Mouse (Mus musculus): ENCODE results near the gene Btbd18. TPM values are rescaled to one million over a fixed set of nuclear protein-coding genes. Genes with fewer than 3 reads are reported as not detected.
"Not testable (repeated sequence)": the region's sequence is repeated elsewhere in the genome, so short reads cannot be mapped to it uniquely, and the experiment has no call there.

Btbd18 gene
- polyA plus RNA-seq, 1 experiment from 2014 or later = 0.53 TPM

GRCm38 (mm10) chr2:84648369-84648768, 10.5 kb upstream of the Btbd18 start:
- Histone ChIP-seq H3K4me1 (replicated peaks) (peaks cover 13% of the 10 kb centered on the region), H3K9me3 (no peaks in the 10 kb centered on the region), H3K27ac (no peak overlapping the region), H3K36me3 (no peaks in the 10 kb centered on the region), H3K27me3 (no peaks in the 10 kb centered on the region), H3K4me3 (replicated peaks) (peak overlapping the region; percentile 70), H3K9ac (replicated peaks) (peak overlapping the region; percentile 46), H3K4me2 (peak overlapping the region; percentile 71)
- 55% methylated on average over 6 of the region's 6 CpGs for WGBS
- ATAC-seq (ENCODE audit: insufficient number of reproducible peaks, insufficient read depth, low FRiP score, low TSS enrichment, low read depth) = no peak

GRCm38 (mm10) chr2:84649674-84650073, 9.2 kb upstream of the Btbd18 start:
- Histone ChIP-seq H3K4me3 (replicated peaks) (peak overlapping the region; percentile 70), H3K27ac (peak overlapping the region; percentile 97; the same call in 1 of the 2 replicates), H3K9ac (replicated peaks) (peak overlapping the region; percentile 83), H3K4me1 (replicated peaks) (peaks cover 13% of the 10 kb centered on the region), H3K4me2 (peak overlapping the region; percentile 71), H3K9me3 (no peaks in the 10 kb centered on the region), H3K27me3 (no peaks in the 10 kb centered on the region), H3K36me3 (no peaks in the 10 kb centered on the region)
- WGBS = 0% methylated on average over 10 of the region's 10 CpGs
- no peak for ATAC-seq (ENCODE audit: insufficient number of reproducible peaks, insufficient read depth, low FRiP score, low TSS enrichment, low read depth)

- H3K27me3 ChIP-seq = no peaks in the 10 kb centered on the region
- ATAC-seq (ENCODE audit: insufficient number of reproducible peaks, insufficient read depth, low FRiP score, low TSS enrichment, low read depth) = peak; percentile 95
- H3K9me3 ChIP-seq = no peaks in the 10 kb centered on the region
- H3K4me1 ChIP-seq (replicated peaks) = peaks cover 13% of the 10 kb centered on the region
- peak within 1 kb of the TSS; percentile 71 for H3K4me2 ChIP-seq
- no peaks in the 10 kb centered on the region for H3K36me3 ChIP-seq
- peak within 1 kb of the TSS; percentile 70 for H3K4me3 ChIP-seq (replicated peaks)
- peak within 1 kb of the TSS; percentile 83 for H3K9ac ChIP-seq (replicated peaks)
- peak within 1 kb of the TSS; percentile 97 for H3K27ac ChIP-seq
- under 1% methylated on average over 15 of the region's 15 CpGs for WGBS
Measured at GRCm38 (mm10) chr2:84650464-84651195, 8.2 kb upstream of the Btbd18 start, which contains the start of gene Ctnnd1. TSS of gene Ctnnd1 (minus strand) at chr2:84650765.

GRCm38 (mm10) chr2:84653354-84653753, 5.5 kb upstream of the Btbd18 start:
- Histone ChIP-seq H3K27me3 (no peaks in the 10 kb centered on the region), H3K9ac (replicated peaks) (no peak overlapping the region), H3K27ac (no peak overlapping the region), H3K9me3 (no peaks in the 10 kb centered on the region), H3K4me2 (no peak overlapping the region), H3K36me3 (no peaks in the 10 kb centered on the region), H3K4me3 (replicated peaks) (no peak overlapping the region), H3K4me1 (replicated peaks) (peaks cover 4% of the 10 kb centered on the region; the same call in 1 of the 2 replicates)
- no peak for ATAC-seq (ENCODE audit: insufficient number of reproducible peaks, insufficient read depth, low FRiP score, low TSS enrichment, low read depth)

GRCm38 (mm10) chr2:84655864-84656263, 3.0 kb upstream of the Btbd18 start:
- 75% methylated on average over 1 of the region's 1 CpGs for WGBS
- no peaks in the 10 kb centered on the region for H3K27me3 ChIP-seq
- H3K27ac ChIP-seq = no peak overlapping the region
- H3K9me3 ChIP-seq = no peaks in the 10 kb centered on the region
- H3K4me1 ChIP-seq (replicated peaks) = no peaks in the 10 kb centered on the region
- no peak overlapping the region for H3K4me3 ChIP-seq (replicated peaks)
- ATAC-seq (ENCODE audit: insufficient number of reproducible peaks, insufficient read depth, low FRiP score, low TSS enrichment, low read depth) = no peak
- H3K36me3 ChIP-seq = no peaks in the 10 kb centered on the region
- H3K4me2 ChIP-seq = no peak overlapping the region
- no peak overlapping the region for H3K9ac ChIP-seq (replicated peaks)

GRCm38 (mm10) chr2:84660253-84660652, 1.4 kb downstream of the Btbd18 start:
- Histone ChIP-seq H3K9ac (replicated peaks) (no peak overlapping the region), H3K4me1 (replicated peaks) (no peaks in the 10 kb centered on the region), H3K4me2 (no peak overlapping the region), H3K9me3 (no peaks in the 10 kb centered on the region), H3K36me3 (no peaks in the 10 kb centered on the region), H3K4me3 (replicated peaks) (no peak overlapping the region), H3K27ac (no peak overlapping the region), H3K27me3 (no peaks in the 10 kb centered on the region)
- ATAC-seq (ENCODE audit: insufficient number of reproducible peaks, insufficient read depth, low FRiP score, low TSS enrichment, low read depth) = no peak
- 59% methylated on average over 3 of the region's 3 CpGs for WGBS

GRCm38 (mm10) chr2:84662866-84663265, 4.0 kb downstream of the Btbd18 start:
- ATAC-seq (ENCODE audit: insufficient number of reproducible peaks, insufficient read depth, low FRiP score, low TSS enrichment, low read depth) = no peak
- no peak overlapping the region for H3K9ac ChIP-seq (replicated peaks)
- WGBS = 33% methylated on average over 2 of the region's 2 CpGs
- no peak overlapping the region for H3K4me3 ChIP-seq (replicated peaks)
- no peaks in the 10 kb centered on the region for H3K9me3 ChIP-seq
- H3K36me3 ChIP-seq = peaks cover 7% of the 10 kb centered on the region; the same call in 1 of the 2 replicates
- no peaks in the 10 kb centered on the region for H3K4me1 ChIP-seq (replicated peaks)
- H3K27ac ChIP-seq = no peak overlapping the region
- H3K27me3 ChIP-seq = no peaks in the 10 kb centered on the region
- H3K4me2 ChIP-seq = no peak overlapping the region

GRCm38 (mm10) chr2:84666081-84666480, 7.2 kb downstream of the Btbd18 start:
- no peak for ATAC-seq (ENCODE audit: insufficient number of reproducible peaks, insufficient read depth, low FRiP score, low TSS enrichment, low read depth)
- H3K4me3 ChIP-seq (replicated peaks) = no peak overlapping the region
- H3K36me3 ChIP-seq = peaks cover 23% of the 10 kb centered on the region
- no peaks in the 10 kb centered on the region for H3K27me3 ChIP-seq
- H3K4me1 ChIP-seq (replicated peaks) = peaks cover 8% of the 10 kb centered on the region; the same call in 1 of the 2 replicates
- no peak overlapping the region for H3K9ac ChIP-seq (replicated peaks)
- no peak overlapping the region for H3K4me2 ChIP-seq
- no peaks in the 10 kb centered on the region for H3K9me3 ChIP-seq
- H3K27ac ChIP-seq = peak overlapping the region; percentile 23; the same call in 1 of the 2 replicates
- 67% methylated on average over 12 of the region's 12 CpGs for WGBS

GRCm38 (mm10) chr2:84669828-84670568, 11.1 kb downstream of the Btbd18 start:
- Histone ChIP-seq H3K9ac (replicated peaks) (peak overlapping the region; percentile 91), H3K4me1 (replicated peaks) (peaks cover 8% of the 10 kb centered on the region; the same call in 1 of the 2 replicates), H3K36me3 (peaks cover 47% of the 10 kb centered on the region), H3K27me3 (no peaks in the 10 kb centered on the region), H3K9me3 (no peaks in the 10 kb centered on the region), H3K27ac (peak overlapping the region; percentile 97), H3K4me2 (peak overlapping the region; percentile 67), H3K4me3 (replicated peaks) (peak overlapping the region; percentile 84)
- ATAC-seq (ENCODE audit: insufficient number of reproducible peaks, insufficient read depth, low FRiP score, low TSS enrichment, low read depth) = peak; percentile 69
- 2% methylated on average over 39 of the region's 39 CpGs for WGBS

GRCm38 (mm10) chr2:84670569-84670933, 11.7 kb downstream of the Btbd18 start, which contains the start of gene Selenoh:
TSS of gene Selenoh (minus strand) at chr2:84670770.
- peak within 1 kb of the TSS; percentile 97 for H3K27ac ChIP-seq
- H3K4me1 ChIP-seq (replicated peaks) = peaks cover 8% of the 10 kb centered on the region; the same call in 1 of the 2 replicates
- H3K9ac ChIP-seq (replicated peaks) = peak within 1 kb of the TSS; percentile 91
- peak within 1 kb of the TSS; percentile 84 for H3K4me3 ChIP-seq (replicated peaks)
- no peaks in the 10 kb centered on the region for H3K9me3 ChIP-seq
- H3K36me3 ChIP-seq = peaks cover 53% of the 10 kb centered on the region
- H3K4me2 ChIP-seq = peak within 1 kb of the TSS; percentile 67
- 0% methylated on average over 20 of the region's 20 CpGs for WGBS
- no peaks in the 10 kb centered on the region for H3K27me3 ChIP-seq
- ATAC-seq (ENCODE audit: insufficient number of reproducible peaks, insufficient read depth, low FRiP score, low TSS enrichment, low read depth) = peak; percentile 95

GRCm38 (mm10) chr2:84671535-84671934, 12.7 kb downstream of the Btbd18 start:
- H3K4me1 ChIP-seq (replicated peaks); H3K9ac ChIP-seq (replicated peaks); H3K27me3 ChIP-seq; H3K9me3 ChIP-seq; ATAC-seq (ENCODE audit: insufficient number of reproducible peaks, insufficient read depth, low FRiP score, low TSS enrichment, low read depth); H3K27ac ChIP-seq: not testable (repeated sequence)
- peak overlapping the region; percentile 84; the same call in 1 of the 2 replicates for H3K4me3 ChIP-seq (replicated peaks)
- H3K36me3 ChIP-seq = peaks cover 61% of the 10 kb centered on the region
- H3K4me2 ChIP-seq = peak overlapping the region; percentile 67
- 80% methylated on average over 4 of the region's 5 CpGs for WGBS
